Mouse (Mus musculus): ENCODE measurements around the gene Il18r1. TPM values are rescaled to one million over a fixed set of nuclear protein-coding genes. Genes with fewer than 3 reads are reported as not detected.

Gene Il18r1
- polyA plus RNA-seq, 1 experiment from 2014 or later: 0.10 TPM

DNA sequence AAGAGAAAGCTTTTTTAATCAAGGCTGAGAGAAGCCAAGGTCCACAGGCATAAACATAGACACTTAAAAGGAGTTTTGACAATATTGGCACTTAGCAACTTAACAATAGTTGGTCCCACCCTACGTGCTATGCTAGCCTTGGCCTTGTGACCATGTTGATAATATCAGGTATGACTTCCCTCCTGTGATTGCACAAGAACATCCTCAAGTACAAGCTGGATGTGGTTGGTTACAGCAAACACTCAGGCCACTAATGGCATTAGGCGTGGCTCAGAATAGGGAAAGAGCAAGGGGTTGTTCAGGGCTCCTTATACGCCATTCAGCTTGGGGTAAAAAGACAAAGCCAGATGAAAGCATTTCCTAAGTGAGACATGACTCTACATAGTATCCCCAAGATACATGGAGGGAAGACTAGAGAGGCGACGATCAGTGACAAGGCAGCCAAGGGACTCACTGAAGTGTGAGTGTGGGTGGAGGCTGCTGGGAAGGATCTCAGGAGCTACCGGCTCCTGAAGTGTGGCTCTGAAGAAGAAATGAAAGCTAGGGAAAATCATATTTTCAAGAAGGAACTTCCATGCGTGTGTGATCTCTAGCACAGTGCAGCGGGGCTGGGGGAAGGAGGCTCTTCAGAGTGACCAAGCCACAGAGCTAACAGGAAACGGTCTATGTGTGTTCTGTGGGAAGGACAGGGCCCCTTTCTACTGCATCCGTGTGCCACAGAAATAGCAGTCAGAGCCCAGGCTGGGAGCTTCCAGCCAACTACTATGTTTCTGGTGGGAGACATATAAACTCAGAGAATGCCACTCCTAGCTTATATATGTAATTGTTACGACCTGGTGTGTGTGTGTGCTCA is 36.4 kb downstream of the Il18r1 start:
- Histone ChIP-seq H3K27me3 (no peaks in the 10 kb centered on the region), H3K4me1 (no peaks in the 10 kb centered on the region), H3K27ac (no peak overlapping the region), H3K36me3 (no peaks in the 10 kb centered on the region), H3K4me3 (no peak overlapping the region), H3K4me2 (replicated peaks) (no peak overlapping the region), H3K9ac (no peak overlapping the region), H3K9me3 (no peaks in the 10 kb centered on the region)
- 86% methylated on average over 11 of the region's 11 CpGs for WGBS
- no peak for ATAC-seq (ENCODE audit: low FRiP score, low read depth)

DNA sequence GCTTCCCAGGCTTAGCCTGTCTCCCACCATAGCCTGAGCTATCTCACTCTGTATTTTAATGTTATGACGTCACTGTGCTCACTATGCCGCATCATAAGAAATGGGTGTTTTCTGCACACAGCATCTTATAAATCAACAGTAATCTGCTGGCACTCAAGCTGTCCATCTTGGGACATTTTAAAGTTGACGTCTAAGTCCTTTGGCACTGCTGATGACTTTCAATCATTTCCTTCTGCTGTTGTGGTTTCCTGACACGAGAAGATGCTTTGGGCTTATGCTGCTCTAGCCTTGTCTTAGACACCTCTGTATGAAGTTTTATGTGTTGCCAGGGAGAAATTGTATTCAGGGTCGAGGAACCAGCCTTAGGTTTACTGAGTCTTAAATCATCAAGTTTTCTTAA is 39.2 kb downstream of the Il18r1 start:
- no peak for ATAC-seq (ENCODE audit: low FRiP score, low read depth)
- Histone ChIP-seq H3K9ac (no peak overlapping the region), H3K36me3 (no peaks in the 10 kb centered on the region), H3K4me2 (replicated peaks) (no peak overlapping the region), H3K9me3 (no peaks in the 10 kb centered on the region), H3K4me1 (no peaks in the 10 kb centered on the region), H3K27ac (no peak overlapping the region), H3K27me3 (no peaks in the 10 kb centered on the region), H3K4me3 (no peak overlapping the region)
- 72% methylated on average over 5 of the region's 5 CpGs for WGBS

DNA sequence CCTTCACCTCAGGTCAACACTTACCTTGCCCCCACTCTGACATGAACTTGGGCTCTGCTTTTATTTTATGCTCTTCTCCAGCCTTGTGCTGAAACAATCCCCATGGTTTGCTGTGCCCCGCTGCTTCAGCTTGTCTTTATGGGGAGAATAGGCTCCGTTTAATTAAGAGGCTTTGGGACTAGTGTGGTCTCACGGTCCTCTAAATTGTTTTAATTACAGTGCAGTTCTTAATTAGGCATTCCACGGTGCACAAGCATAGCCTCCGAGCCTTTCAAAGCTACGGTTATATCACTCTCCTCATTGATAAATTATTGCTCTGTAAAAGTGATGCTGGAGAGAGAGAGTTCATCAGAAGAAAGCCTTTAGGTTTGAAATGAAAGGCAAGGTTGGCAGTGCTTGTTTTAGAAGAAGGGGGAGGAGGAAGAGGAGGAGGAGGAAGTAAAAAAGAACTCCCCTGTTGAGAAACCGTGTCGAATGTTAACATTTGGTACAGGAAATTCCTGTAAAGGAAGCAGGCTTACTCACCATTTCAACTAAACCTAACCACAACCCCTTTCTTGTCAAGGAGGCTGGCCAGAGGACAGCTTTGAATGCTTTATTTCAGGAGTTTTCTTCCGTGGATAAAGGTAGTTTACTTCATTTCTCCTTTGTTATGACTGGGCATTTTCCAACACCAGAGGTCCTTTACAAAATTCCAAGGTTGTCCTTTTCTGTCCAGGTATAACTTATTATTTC is 49.7 kb downstream of the Il18r1 start, which contains the start of gene Il18rap:
Il18rap (plus strand) TSS at position 512 of the 735 bp plus-strand sequence.
- H3K27me3 ChIP-seq: no peaks in the 10 kb centered on the region
- no peak for ATAC-seq (ENCODE audit: low FRiP score, low read depth)
- H3K9me3 ChIP-seq: no peaks in the 10 kb centered on the region
- 17% methylated on average over 9 of the region's 9 CpGs for WGBS
- no peak within 1 kb of the TSS for H3K27ac ChIP-seq
- H3K9ac ChIP-seq: no peak within 1 kb of the TSS
- H3K36me3 ChIP-seq: no peaks in the 10 kb centered on the region
- H3K4me3 ChIP-seq: no peak within 1 kb of the TSS
- no peak within 1 kb of the TSS for H3K4me2 ChIP-seq (replicated peaks)
- H3K4me1 ChIP-seq: no peaks in the 10 kb centered on the region

DNA sequence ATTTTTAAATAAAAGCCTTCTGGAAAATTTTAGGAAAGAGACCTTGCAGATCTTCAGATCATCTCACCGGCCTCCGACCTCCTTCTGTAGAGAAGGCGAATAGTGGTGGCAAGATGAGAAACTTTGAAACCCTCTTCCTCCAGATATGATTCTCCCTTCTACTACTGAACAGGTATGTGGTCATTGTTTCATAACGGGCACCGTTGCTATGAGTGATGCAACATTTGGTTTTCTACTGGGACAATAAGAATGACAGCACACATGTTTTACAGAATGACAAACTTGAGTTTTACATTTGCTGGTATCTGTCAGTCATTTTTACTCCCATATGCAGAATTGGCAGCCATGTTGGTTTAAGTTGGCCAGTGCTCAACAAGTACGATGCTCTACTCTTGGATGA is 51.0 kb downstream of the Il18r1 start:
- H3K9ac ChIP-seq: no peak overlapping the region
- no peak overlapping the region for H3K4me3 ChIP-seq
- ATAC-seq (ENCODE audit: low FRiP score, low read depth): no peak
- H3K27me3 ChIP-seq: no peaks in the 10 kb centered on the region
- 94% methylated on average over 6 of the region's 6 CpGs for WGBS
- no peaks in the 10 kb centered on the region for H3K4me1 ChIP-seq
- no peak overlapping the region for H3K4me2 ChIP-seq (replicated peaks)
- no peaks in the 10 kb centered on the region for H3K9me3 ChIP-seq
- H3K27ac ChIP-seq: no peak overlapping the region
- H3K36me3 ChIP-seq: no peaks in the 10 kb centered on the region

DNA sequence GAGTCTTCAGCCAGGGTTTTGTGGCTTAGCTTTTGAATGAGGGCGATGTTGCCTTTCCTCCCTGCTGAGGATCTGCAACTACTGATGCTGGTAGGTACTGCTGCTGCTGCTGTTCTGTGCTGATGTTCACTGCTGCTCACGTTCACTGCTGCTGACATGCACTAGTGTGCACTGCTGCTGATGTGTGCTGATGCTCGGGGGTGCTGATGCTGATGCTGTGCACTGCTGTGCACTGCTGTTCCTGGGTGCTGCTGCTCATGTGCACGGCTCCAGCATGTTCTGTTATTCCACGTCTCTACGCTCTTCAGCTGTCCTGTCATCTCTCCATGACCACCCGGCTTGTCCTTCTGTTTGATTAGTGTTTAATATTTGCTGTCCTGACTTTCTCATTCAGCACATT is 57.6 kb downstream of the Il18r1 start:
- Histone ChIP-seq H3K4me3 (no peak overlapping the region), H3K9ac (no peak overlapping the region), H3K36me3 (no peaks in the 10 kb centered on the region), H3K4me2 (replicated peaks) (no peak overlapping the region), H3K27me3 (no peaks in the 10 kb centered on the region), H3K9me3 (no peaks in the 10 kb centered on the region), H3K27ac (no peak overlapping the region), H3K4me1 (no peaks in the 10 kb centered on the region)
- WGBS: 91% methylated on average over 7 of the region's 7 CpGs
- no peak for ATAC-seq (ENCODE audit: low FRiP score, low read depth)

DNA sequence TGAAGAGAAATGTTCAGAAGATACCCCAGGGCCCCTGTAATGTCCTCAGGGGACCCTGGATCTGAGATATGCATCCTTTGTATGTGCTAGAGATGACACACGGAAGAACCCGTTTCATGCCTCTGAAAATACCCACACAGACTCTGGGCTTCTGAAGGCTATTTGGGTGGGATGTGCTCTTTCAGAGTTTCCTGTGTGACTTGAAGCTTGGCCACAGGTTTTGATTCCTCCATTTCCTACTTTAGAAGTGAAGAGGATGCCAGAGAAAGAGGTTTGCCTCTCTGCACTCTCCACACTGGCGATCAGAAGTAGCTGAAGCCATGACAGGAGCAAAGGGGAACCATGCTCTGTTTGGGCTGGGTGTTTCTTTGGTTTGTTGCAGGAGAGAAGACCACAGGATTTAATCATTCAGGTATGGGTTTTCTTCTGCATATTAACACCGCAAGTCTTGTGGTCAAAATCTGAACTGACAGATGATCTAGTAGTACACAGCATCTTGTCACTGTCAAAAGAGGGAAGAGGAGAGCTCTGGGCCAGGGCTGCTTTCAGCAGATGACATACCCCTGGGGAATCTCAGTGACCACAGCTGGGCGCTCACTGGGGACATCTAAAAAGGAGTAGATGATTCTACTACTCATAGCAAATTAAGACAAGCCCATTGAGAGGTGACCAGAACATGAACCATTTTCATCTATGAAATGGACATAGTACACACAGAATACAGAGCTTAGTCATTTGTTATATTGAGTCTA is 58.8 kb downstream of the Il18r1 start:
- Histone ChIP-seq H3K27me3 (no peaks in the 10 kb centered on the region), H3K27ac (no peak overlapping the region), H3K4me2 (replicated peaks) (no peak overlapping the region), H3K9ac (no peak overlapping the region), H3K9me3 (no peaks in the 10 kb centered on the region), H3K4me3 (no peak overlapping the region), H3K4me1 (no peaks in the 10 kb centered on the region), H3K36me3 (no peaks in the 10 kb centered on the region)
- WGBS: 80% methylated on average over 5 of the region's 5 CpGs
- no peak for ATAC-seq (ENCODE audit: low FRiP score, low read depth)

DNA sequence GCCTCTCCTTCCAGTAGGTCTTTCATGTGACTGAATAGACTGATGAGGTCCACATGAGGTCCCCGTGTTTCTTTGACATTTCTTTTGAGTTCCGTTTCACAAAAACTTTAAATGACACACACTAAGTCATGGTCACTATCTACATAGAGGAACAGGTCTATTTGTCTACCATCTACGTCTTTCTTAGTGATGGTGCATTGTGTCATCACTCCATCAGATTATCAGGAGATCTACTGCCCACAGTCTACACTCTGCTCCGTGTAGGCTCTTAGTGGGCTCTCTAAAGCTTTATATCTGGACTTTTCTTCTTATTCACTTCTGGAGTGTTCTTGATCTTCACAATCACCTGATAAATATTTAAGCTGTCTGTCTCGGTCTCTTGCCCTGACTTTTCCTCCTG is 63.9 kb downstream of the Il18r1 start:
- H3K9ac ChIP-seq: no peak overlapping the region
- H3K4me3 ChIP-seq: no peak overlapping the region
- no peaks in the 10 kb centered on the region for H3K4me1 ChIP-seq
- ATAC-seq (ENCODE audit: low FRiP score, low read depth): no peak
- no peaks in the 10 kb centered on the region for H3K27me3 ChIP-seq
- no peak overlapping the region for H3K4me2 ChIP-seq (replicated peaks)
- WGBS: 88% methylated on average over 5 of the region's 5 CpGs
- H3K36me3 ChIP-seq: no peaks in the 10 kb centered on the region
- H3K27ac ChIP-seq: no peak overlapping the region
- H3K9me3 ChIP-seq: no peaks in the 10 kb centered on the region

DNA sequence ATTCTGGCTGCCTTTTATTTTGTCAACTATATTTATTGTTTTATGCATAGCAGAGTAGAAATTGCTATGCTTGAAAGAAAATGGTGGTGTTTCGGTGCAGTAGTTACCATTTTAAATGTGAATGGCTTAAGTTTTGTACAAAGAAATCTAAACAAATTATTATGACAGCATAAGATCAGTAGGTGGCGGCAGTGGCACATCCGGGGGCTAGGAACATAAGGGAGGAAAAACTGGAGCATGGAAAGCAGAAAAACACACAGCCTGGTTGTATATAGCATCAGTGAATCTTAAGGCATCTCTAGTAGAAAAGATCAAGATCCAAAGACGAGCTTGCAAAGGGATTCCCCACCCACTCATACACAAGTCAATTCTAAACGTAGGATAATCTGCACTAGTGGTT is 72.2 kb downstream of the Il18r1 start:
- Histone ChIP-seq H3K4me2 (replicated peaks) (no peak overlapping the region), H3K27ac (no peak overlapping the region), H3K27me3 (no peaks in the 10 kb centered on the region), H3K4me3 (no peak overlapping the region), H3K36me3 (no peaks in the 10 kb centered on the region), H3K4me1 (no peaks in the 10 kb centered on the region), H3K9ac (no peak overlapping the region), H3K9me3 (no peaks in the 10 kb centered on the region)
- WGBS: 84% methylated on average over 5 of the region's 5 CpGs
- ATAC-seq (ENCODE audit: low FRiP score, low read depth): no peak

DNA sequence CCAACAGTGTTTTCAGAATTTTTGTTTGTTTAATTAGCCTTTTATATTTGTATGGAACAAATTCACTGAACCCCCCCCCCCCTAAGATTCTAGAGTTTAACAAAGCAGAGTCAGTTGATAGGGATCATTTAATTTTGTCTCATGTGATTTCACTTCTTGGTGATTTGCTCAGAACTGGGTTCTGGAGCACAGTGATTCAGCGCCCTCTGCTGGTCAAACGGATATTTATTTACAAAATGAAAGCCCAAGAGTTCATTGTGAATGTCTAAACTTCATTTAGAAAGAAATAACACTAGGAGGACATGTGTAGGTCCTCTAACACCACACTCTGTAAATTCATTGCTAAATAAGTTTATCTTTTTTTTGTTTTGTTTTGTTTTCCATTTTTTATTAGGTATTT is 79.3 kb downstream of the Il18r1 start:
- H3K4me1 ChIP-seq: no peaks in the 10 kb centered on the region
- no peak for ATAC-seq (ENCODE audit: low FRiP score, low read depth)
- H3K9ac ChIP-seq: no peak overlapping the region
- 0 out of 2 replicates have a peak, but pooled peaks cover 2% of the 10 kb centered on the region for H3K27me3 ChIP-seq
- H3K36me3 ChIP-seq: no peaks in the 10 kb centered on the region
- no peaks in the 10 kb centered on the region for H3K9me3 ChIP-seq
- H3K4me3 ChIP-seq: no peak overlapping the region
- no peak overlapping the region for H3K4me2 ChIP-seq (replicated peaks)
- no peak overlapping the region for H3K27ac ChIP-seq
- WGBS: 0% methylated on average over 2 of the region's 2 CpGs

DNA sequence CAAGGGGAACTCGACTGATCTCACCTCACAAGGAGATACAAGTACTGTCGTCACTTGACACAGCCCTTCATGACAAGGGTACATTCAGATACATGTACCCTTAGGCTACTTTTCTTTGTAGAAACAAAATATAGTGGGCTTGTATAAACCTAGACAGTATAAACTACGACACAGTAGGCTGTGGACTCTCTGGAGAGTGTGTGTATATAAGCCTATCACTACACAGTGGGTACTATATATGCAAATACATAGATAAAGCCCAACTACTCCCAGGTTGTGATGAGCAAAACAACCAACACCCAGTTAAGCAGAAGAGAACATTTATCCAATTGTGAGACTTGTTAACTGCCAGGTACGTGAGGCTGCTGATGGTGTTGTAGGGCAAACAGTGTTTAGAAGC is 81.3 kb downstream of the Il18r1 start:
- no peak overlapping the region for H3K9ac ChIP-seq
- 78% methylated on average over 4 of the region's 4 CpGs for WGBS
- no peak overlapping the region for H3K4me3 ChIP-seq
- H3K4me1 ChIP-seq: no peaks in the 10 kb centered on the region
- 0 out of 2 replicates have a peak, but pooled peaks cover 2% of the 10 kb centered on the region for H3K27me3 ChIP-seq
- no peaks in the 10 kb centered on the region for H3K9me3 ChIP-seq
- H3K27ac ChIP-seq: no peak overlapping the region
- no peaks in the 10 kb centered on the region for H3K36me3 ChIP-seq
- ATAC-seq (ENCODE audit: low FRiP score, low read depth): no peak
- no peak overlapping the region for H3K4me2 ChIP-seq (replicated peaks)

DNA sequence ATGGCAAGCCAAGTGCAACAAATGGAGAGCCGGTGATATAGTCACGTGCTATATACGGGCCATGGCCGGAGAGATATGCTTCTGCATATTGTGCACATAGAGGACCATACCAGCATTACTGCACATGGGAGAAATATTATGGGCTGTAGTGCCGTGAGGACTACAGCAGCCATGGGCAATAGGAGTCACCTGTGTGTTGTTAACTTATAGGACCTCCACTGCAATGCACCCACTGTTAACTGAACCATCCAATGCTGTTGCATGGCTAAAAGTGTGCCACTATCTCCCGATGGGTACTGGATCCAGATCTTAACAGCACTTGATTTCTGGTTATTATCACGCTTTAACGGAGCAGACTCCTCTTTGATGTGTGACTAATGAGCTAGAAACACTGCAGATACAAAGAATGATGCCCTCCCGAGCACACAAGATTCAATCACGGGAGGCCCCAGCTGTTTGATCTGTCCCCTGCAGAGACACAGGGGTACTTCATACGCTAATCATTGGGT is 81.8 kb downstream of the Il18r1 start:
- H3K27me3 ChIP-seq: 0 out of 2 replicates have a peak, but pooled peaks cover 2% of the 10 kb centered on the region
- no peak for ATAC-seq (ENCODE audit: low FRiP score, low read depth)
- no peaks in the 10 kb centered on the region for H3K36me3 ChIP-seq
- H3K27ac ChIP-seq: no peak overlapping the region
- H3K9me3 ChIP-seq: no peaks in the 10 kb centered on the region
- H3K4me1 ChIP-seq: no peaks in the 10 kb centered on the region
- H3K4me3 ChIP-seq: no peak overlapping the region
- WGBS: 72% methylated on average over 11 of the region's 11 CpGs
- H3K9ac ChIP-seq: no peak overlapping the region
- no peak overlapping the region for H3K4me2 ChIP-seq (replicated peaks)

DNA sequence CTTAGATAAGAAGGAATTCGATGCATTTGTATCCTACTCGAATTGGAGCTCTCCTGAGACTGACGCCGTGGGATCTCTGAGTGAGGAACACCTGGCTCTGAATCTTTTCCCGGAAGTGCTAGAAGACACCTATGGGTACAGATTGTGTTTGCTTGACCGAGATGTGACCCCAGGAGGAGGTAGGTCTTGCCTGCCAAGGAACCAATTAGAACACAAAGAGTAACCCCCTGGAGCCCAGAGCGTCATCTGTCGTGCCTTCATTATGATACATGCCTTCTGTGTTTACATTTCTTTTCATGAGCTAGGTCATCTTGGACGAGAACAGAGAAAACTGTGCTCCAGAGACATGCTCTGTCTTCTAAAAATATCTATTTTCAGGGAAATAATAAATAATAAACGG is 82.4 kb downstream of the Il18r1 start:
- no peak overlapping the region for H3K27ac ChIP-seq
- H3K4me2 ChIP-seq (replicated peaks): no peak overlapping the region
- H3K4me1 ChIP-seq: no peaks in the 10 kb centered on the region
- no peak overlapping the region for H3K9ac ChIP-seq
- 68% methylated on average over 10 of the region's 10 CpGs for whole genome bisulfite sequencing
- 0 out of 2 replicates have a peak, but pooled peaks cover 1% of the 10 kb centered on the region for H3K27me3 ChIP-seq
- H3K36me3 ChIP-seq: no peaks in the 10 kb centered on the region
- H3K4me3 ChIP-seq: no peak overlapping the region
- ATAC-seq (ENCODE audit: low FRiP score, low read depth): no peak
- no peaks in the 10 kb centered on the region for H3K9me3 ChIP-seq
